In genomic region chr1:92139001-92139400, GRCm38 (mm10) we compare ENCODE assay signal across 19 mouse cellular contexts.
"Had no signal": no experiment of that assay in that cellular context is flagged by ENCODE, and none has a peak within 500 bp of the region (broad histone marks: within the 10 kb centered on the region; RNA-seq: fewer than 3 reads in every experiment).

No protein-coding gene starts in this region.

- H3K27ac ChIP-seq: layer of hippocampus, adult 2 months; limb, embryonic 10.5 days; limb, embryonic 13.5 days; liver, embryonic 14.5 days; macrophage; midbrain, embryonic 13.5 days; neural tube, embryonic 13.5 days had no signal

- DNase-seq: kidney, adult 9 months; kidney, postnatal 14 days; kidney, postnatal 4 days; layer of hippocampus, adult 9-11 months; liver, postnatal 0 days; lung, embryonic 14.5 days; retina, postnatal 1 day; thymus, adult 18-20 months; thymus, postnatal 36 days had no signal

- ATAC-seq: liver, postnatal 0 days; lung, postnatal 0 days; midbrain, embryonic 13.5 days; midbrain, embryonic 16.5 days had no signal

- H3K4me3 ChIP-seq: layer of hippocampus, adult 2 months; limb, embryonic 10.5 days; limb, embryonic 13.5 days; midbrain, embryonic 13.5 days; myocyte; neural tube, embryonic 13.5 days had no signal
